Mouse (Mus musculus) E14TG2a.4 (cell line): ENCODE results near the gene Atp8b2.

ENCODE experiments used
- CTCF ChIP-seq: conservative IDR thresholded peaks from 2 replicates; pipeline ENCODE4 v1.5.1; 2014; ENCODE audit warnings: low read length
- NANOG ChIP-seq: IDR thresholded peaks from 2 replicates; pipeline ENCODE4 v1.6.1; 2014; ENCODE audit warnings: borderline replicate concordance, low read length, mixed read lengths
- POU5F1 ChIP-seq: IDR thresholded peaks from 2 replicates; pipeline ENCODE4 v1.6.1; 2014; ENCODE audit warnings: low read length, borderline replicate concordance

DNA sequence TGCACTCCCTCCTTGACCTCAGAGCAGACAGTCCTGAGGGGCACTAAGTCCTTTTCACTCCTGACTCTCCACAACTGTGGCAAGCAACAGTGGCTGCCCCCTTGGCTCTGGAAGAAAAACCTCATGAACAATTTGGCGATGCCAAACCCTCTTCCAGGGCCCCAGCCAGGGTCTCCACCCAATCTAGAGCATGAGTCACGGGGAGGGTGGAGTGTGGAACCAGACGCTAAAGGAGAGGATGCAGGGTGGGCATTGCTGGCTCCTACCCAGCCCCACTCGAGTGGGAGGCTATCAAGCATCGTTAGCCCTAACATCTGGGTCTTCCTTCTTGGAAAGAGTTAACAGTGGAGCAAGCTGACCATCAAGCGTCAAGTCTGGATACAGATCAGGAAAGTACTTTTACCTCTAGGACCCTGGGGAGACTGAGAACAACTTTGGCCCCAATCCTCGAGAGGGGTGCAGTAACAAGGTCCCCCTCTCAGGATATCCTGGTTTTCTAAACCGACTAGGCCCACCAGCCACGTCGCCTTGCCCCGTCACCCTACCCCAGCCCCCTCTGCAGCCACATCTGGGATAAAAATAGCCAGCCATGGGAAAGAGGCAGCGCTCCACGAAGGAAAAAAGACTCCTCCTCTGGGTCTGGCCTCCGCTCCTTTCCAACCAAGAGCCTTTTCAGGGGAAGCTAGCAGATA is 1.1 kb downstream of the Atp8b2 start:
- TF ChIP-seq CTCF (no peak), NANOG (no peak), POU5F1 (no peak)
